Mouse (Mus musculus) stomach, embryonic 16.5 days (tissue): Measurements from ENCODE around the gene Fry. TPM values are rescaled to one million over a fixed set of nuclear protein-coding genes. Genes with fewer than 3 reads are reported as not detected.

Source experiments
- ATAC-seq: fragments of 200-750 bp; cut with Nextera tagmentation; 2 replicates; pipeline ENCODE4 v1.8.0; 2017; ENCODE audit warnings: moderate number of reproducible peaks, moderate TSS enrichment; ENCODE audit not compliant: insufficient read depth, low FRiP score
- H3K27ac ChIP-seq: fragments of 300-500 bp; sonication (generic); 2 replicates; pipeline ENCODE4 v1.5.1; 2014; ENCODE audit warnings: low read length
- H3K27me3 ChIP-seq: fragments of 300-500 bp; sonication (generic); 2 replicates; pipeline ENCODE4 v1.6.1; 2014; ENCODE audit warnings: low read length, control low read depth, mixed read lengths; ENCODE audit not compliant: control insufficient read depth, insufficient read depth
- H3K36me3 ChIP-seq: fragments of 300-500 bp; sonication (generic); 2 replicates; pipeline ENCODE4 v1.6.1; 2014; ENCODE audit warnings: low read length; ENCODE audit not compliant: control insufficient read depth, insufficient read depth
- H3K4me1 ChIP-seq: fragments of 300-500 bp; sonication (generic); 2 replicates; pipeline ENCODE4 v1.6.1; 2014; ENCODE audit warnings: low read length, control low read depth, mixed read lengths; ENCODE audit not compliant: control insufficient read depth, insufficient read depth
- H3K4me2 ChIP-seq: fragments of 300-500 bp; sonication (generic); 2 replicates; pipeline ENCODE4 v1.6.1; 2014; ENCODE audit warnings: low read depth, low read length, mixed read lengths
- H3K4me3 ChIP-seq: fragments of 300-500 bp; sonication (generic); replicated peaks from 2 replicates; pipeline ENCODE4 v1.5.1; 2014; ENCODE audit warnings: mild to moderate bottlenecking, low read length
- H3K9ac ChIP-seq: fragments of 300-500 bp; sonication (generic); 2 replicates; pipeline ENCODE4 v1.6.1; 2014; ENCODE audit warnings: low read length
- H3K9me3 ChIP-seq: fragments of 300-500 bp; sonication (generic); replicated peaks from 2 replicates; pipeline ENCODE4 v1.6.1; 2016; ENCODE audit warnings: low read length, control low read depth; ENCODE audit not compliant: control insufficient read depth
- WGBS: fragments of 180-500 bp; shearing (Covaris S2); extraction: QIAGEN DNeasy Blood & Tissue Kit; methylation state at CpG from one replicate; pipeline ENCODE4 v1.1.7; 2014; 5-methylcytosine and 5-hydroxymethylcytosine counted together
- polyA plus RNA-seq: library from polyadenylated mRNA; unstranded; fragments of >200 nt; fragmentation: Nextera tagmentation; extraction: Ambion mirVana; gene quantifications from 2 replicates; pipeline ENCODE4 v1.2.1, GENCODE M21; 2015

Fry gene
- polyA plus RNA-seq, 1 experiment from 2014 or later, result 10.8 TPM

DNA sequence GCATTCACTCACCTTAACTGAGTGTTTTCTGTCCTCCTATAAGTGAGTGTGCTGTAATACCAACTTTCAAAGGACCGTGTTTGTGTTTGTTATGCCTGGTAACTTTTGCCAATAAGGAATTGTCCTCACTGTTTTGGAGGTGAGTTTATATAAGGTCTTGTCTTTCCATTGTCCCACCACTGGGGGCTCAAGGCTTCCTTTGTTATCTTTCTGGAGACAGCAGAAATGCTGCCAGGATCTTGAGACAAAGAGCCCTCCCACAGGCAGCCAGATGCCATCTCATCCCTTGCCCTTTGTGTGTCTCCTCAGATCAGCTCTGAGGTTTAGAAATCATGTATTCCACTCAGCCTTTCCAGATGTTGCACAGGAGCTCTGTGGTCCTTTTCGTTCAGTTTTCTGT, 194.8 kb downstream of the Fry start:
- Histone ChIP-seq H3K36me3 (no peaks in the 10 kb centered on the region), H3K27me3 (no peaks in the 10 kb centered on the region), H3K4me2 (no peak overlapping the region), H3K27ac (no peak overlapping the region), H3K9me3 (no peaks in the 10 kb centered on the region), H3K9ac (no peak overlapping the region), H3K4me3 (no peak overlapping the region), H3K4me1 (no peaks in the 10 kb centered on the region)
- ATAC-seq, result no peak
- WGBS, result 63% methylated on average over 2 of the region's 2 CpGs

DNA sequence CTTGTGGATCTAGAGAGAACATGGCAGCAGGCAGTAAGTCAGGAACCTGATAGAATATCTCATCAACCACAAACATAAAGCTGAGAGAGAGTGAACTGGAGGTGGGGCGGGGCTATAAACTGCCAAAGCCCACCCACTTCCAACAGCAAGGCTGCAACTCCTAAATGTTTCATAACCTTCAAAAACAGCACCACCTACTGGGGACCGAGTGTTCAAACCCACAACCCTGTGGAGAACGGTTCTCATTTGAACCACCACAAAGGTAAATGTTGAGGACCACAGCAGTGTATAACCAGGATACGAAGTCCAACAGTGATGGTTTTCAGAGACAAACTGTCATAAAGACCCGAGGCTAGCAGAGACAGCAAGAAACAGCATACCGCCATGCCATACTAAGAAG, 196.1 kb downstream of the Fry start:
- no peaks in the 10 kb centered on the region for H3K36me3 ChIP-seq
- no peak overlapping the region for H3K9ac ChIP-seq
- no peaks in the 10 kb centered on the region for H3K4me1 ChIP-seq
- H3K9me3 ChIP-seq, result no peaks in the 10 kb centered on the region
- no peak for ATAC-seq
- H3K4me3 ChIP-seq, result no peak overlapping the region
- no peak overlapping the region for H3K27ac ChIP-seq
- no peak overlapping the region for H3K4me2 ChIP-seq
- WGBS, result 95% methylated on average over 6 of the region's 6 CpGs
- no peaks in the 10 kb centered on the region for H3K27me3 ChIP-seq

DNA sequence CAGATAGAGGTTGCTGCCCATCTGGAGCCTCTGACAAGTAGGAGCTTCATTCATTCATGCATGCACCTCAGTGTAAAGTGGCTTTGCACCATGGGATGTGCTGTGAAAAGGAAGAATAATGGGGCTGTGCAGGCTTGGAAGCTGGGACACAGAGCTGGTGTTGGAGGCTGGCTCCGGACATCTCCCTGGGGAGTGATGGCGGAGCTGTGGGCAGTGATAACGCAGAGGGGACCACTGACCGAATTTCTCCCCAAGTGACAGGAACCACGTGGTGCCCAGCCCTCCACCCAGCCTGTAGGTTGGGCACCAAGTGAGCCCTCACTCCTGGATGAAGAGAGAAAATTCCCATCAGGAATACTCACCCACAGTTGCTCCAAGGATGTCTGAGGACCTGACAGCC, 207.0 kb downstream of the Fry start:
- WGBS, result 61% methylated on average over 5 of the region's 5 CpGs
- no peak for ATAC-seq
- H3K9me3 ChIP-seq, result no peaks in the 10 kb centered on the region
- H3K27me3 ChIP-seq, result no peaks in the 10 kb centered on the region
- H3K9ac ChIP-seq, result no peak overlapping the region
- H3K4me3 ChIP-seq, result no peak overlapping the region
- H3K36me3 ChIP-seq, result no peaks in the 10 kb centered on the region
- no peak overlapping the region for H3K27ac ChIP-seq
- no peaks in the 10 kb centered on the region for H3K4me1 ChIP-seq
- H3K4me2 ChIP-seq, result no peak overlapping the region

DNA sequence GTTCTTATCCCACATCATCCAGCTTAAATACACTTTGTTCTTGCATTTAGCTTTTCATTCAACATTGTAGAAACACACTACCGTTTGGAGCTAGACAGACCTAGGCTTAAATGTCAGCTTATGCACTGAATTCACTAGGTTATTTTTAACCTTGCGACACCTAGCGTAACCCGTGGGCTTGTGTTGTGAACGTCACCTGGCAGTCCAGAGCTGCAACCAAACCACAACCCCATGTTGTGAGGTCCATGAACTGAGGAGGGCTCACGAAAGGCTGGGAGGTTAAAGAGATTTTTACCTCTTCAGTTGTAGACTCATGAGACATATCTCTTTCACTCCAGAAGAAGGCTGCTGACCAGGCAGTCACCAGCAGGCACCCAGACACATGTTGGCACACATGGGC, 210.2 kb downstream of the Fry start:
- no peak overlapping the region for H3K27ac ChIP-seq
- 90% methylated on average over 6 of the region's 6 CpGs for WGBS
- no peak overlapping the region for H3K9ac ChIP-seq
- H3K4me1 ChIP-seq, result 0 out of 2 replicates have a peak, but pooled peaks cover 6% of the 10 kb centered on the region
- no peaks in the 10 kb centered on the region for H3K36me3 ChIP-seq
- H3K27me3 ChIP-seq, result no peaks in the 10 kb centered on the region
- ATAC-seq, result no peak
- H3K4me3 ChIP-seq, result no peak overlapping the region
- H3K4me2 ChIP-seq, result no peak overlapping the region
- no peaks in the 10 kb centered on the region for H3K9me3 ChIP-seq

DNA sequence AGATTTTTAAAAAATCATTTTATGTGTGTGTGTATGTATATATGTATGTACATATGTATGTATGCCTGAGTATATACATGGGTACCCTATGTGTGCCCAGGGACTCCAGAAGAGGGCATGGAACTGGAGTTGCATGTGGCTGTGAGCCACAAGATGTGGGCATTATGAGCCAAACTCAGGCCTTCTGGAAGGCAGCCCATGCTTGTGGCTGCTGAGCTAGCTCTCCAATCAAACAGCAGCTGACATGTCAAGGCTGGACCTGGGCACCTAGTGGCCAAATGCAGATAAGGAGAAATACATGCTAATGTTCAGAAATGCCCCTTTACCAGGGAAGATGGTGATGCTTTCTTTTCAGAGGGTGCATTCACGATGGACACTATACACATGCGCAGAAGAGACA, 213.4 kb downstream of the Fry start:
- Histone ChIP-seq H3K9ac (no peak overlapping the region), H3K9me3 (no peaks in the 10 kb centered on the region), H3K27ac (no peak overlapping the region), H3K27me3 (no peaks in the 10 kb centered on the region), H3K4me2 (no peak overlapping the region), H3K4me1 (0 out of 2 replicates have a peak, but pooled peaks cover 6% of the 10 kb centered on the region), H3K36me3 (no peaks in the 10 kb centered on the region), H3K4me3 (no peak overlapping the region)
- WGBS, result 68% methylated on average over 2 of the region's 2 CpGs
- ATAC-seq, result no peak

DNA sequence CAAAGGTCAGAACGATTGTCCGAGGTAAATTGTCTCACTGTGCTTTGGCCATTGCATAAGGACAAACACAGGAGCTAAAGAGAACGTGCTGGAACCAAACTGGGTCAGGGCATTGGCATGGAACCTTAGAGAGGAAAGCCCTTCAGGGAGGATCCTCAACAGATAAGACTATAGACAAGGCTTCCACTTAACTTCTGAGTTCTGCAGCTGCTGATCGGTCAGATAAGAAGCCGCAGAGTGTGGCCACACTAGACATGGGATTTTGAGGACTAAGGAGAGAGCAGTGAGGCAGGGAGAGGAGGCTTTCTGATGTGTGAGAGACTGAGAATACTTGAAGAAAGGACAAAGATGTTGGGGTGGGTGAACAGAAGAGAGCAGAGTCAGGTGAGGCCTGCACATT, 214.4 kb downstream of the Fry start:
- 51% methylated on average over 5 of the region's 5 CpGs for WGBS
- Histone ChIP-seq H3K4me3 (no peak overlapping the region), H3K9ac (no peak overlapping the region), H3K27ac (peak overlapping the region; percentile 87), H3K36me3 (no peaks in the 10 kb centered on the region), H3K4me1 (0 out of 2 replicates have a peak, but pooled peaks cover 6% of the 10 kb centered on the region), H3K4me2 (no peak overlapping the region), H3K27me3 (no peaks in the 10 kb centered on the region), H3K9me3 (no peaks in the 10 kb centered on the region)
- peak; percentile 3; the same call in 1 of the 2 replicates for ATAC-seq

DNA sequence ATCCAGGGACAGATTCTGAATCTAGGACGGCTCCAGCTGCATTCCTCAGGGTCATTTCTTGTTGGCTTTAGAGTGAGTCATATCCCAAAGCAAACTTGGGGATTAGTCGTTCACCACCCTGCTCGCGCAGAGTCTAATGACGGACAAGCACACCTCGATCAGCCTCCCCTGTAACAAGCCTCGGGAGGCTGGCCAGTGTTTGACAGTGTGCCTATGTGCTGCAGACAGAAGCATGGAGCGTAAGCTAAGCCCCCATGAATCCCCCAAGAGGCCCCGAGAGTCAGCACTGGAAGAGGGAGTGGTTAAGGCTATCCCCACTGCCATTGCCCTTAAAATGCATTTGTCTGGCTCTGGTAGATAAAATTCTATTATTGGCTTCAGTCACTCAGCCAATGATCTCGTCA, 214.9 kb downstream of the Fry start:
- Histone ChIP-seq H3K9ac (no peak overlapping the region; the same call in 1 of the 2 replicates), H3K4me2 (peak overlapping the region; percentile 34), H3K36me3 (no peaks in the 10 kb centered on the region), H3K4me1 (0 out of 2 replicates have a peak, but pooled peaks cover 6% of the 10 kb centered on the region), H3K4me3 (no peak overlapping the region), H3K27ac (peak overlapping the region; percentile 87), H3K27me3 (no peaks in the 10 kb centered on the region), H3K9me3 (no peaks in the 10 kb centered on the region)
- ATAC-seq, result peak; percentile 83
- 42% methylated on average over 10 of the region's 10 CpGs for WGBS

DNA sequence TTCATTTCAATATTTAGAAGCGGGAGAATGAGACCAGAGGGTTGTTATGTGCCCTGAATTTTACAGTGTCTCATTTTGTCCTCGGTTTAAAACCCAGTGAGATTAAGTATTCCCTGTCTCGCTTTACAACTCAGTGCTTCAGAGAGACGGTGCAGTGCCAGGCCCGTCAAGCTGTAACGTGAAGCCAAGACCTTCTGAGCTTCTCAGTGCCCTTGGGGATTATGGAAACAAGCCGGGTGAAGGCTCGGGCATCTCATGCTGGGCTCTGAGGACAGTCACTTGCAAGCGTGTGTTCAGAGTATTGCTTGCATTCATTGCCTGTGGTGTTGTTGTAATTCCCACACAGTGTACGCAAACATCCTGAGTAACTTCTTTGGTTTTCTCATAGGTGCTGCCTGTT, 218.0 kb downstream of the Fry start:
- H3K27me3 ChIP-seq, result no peaks in the 10 kb centered on the region
- H3K9ac ChIP-seq, result no peak overlapping the region
- ATAC-seq, result no peak
- no peak overlapping the region for H3K4me3 ChIP-seq
- no peak overlapping the region for H3K27ac ChIP-seq
- H3K36me3 ChIP-seq, result no peaks in the 10 kb centered on the region
- 0 out of 2 replicates have a peak, but pooled peaks cover 6% of the 10 kb centered on the region for H3K4me1 ChIP-seq
- 70% methylated on average over 10 of the region's 10 CpGs for WGBS
- H3K9me3 ChIP-seq, result no peaks in the 10 kb centered on the region
- H3K4me2 ChIP-seq, result no peak overlapping the region

DNA sequence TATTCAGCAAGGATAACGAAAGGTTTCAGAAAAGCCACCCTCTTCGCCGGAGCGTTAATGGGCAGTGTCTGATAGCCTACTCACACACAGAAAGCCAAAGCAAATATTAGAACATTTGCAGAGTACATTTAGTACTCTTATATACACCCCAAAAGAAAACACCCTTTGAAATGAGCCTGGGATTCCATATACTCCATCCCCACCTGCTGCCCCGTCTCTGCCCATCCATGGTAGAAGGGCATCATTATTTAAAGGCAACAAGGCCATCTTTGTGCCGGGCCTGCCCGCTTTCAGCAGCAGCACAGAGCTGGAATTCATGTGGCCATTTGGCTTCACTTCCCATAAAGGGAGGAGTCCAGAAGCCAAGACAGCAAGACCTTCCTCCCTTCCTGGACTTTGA, 219.3 kb downstream of the Fry start:
- H3K9me3 ChIP-seq, result no peaks in the 10 kb centered on the region
- no peaks in the 10 kb centered on the region for H3K36me3 ChIP-seq
- WGBS, result 59% methylated on average over 7 of the region's 7 CpGs
- H3K27me3 ChIP-seq, result no peaks in the 10 kb centered on the region
- peak; percentile 84 for ATAC-seq
- H3K4me2 ChIP-seq, result no peak overlapping the region
- no peak overlapping the region for H3K9ac ChIP-seq
- H3K4me3 ChIP-seq, result no peak overlapping the region
- H3K4me1 ChIP-seq, result 0 out of 2 replicates have a peak, but pooled peaks cover 5% of the 10 kb centered on the region
- H3K27ac ChIP-seq, result peak overlapping the region; percentile 65

DNA sequence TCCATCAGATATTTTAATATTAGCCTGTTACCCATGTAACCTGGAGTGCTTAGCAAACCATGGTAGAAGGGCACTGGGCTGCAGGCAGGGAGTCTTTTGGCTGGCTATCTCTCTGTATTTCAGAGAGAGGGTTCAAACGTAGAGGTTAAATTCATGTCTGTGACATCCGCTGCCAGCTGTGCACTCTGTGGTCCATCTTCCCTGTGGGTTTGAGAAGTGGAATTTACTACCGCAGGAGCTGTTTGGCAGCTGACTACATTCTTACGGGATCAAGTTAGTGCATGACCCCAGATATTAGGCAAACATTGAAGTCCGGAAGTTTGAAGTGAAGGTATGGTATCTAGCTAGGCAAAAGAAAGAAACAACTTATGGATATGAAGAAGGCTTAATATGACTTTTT, 222.5 kb downstream of the Fry start:
- WGBS, result 31% methylated on average over 5 of the region's 5 CpGs

More for the DNA sequence above, 222.5 kb downstream of the Fry start:
- no peaks in the 10 kb centered on the region for H3K36me3 ChIP-seq
- no peak overlapping the region for H3K4me3 ChIP-seq
- no peaks in the 10 kb centered on the region for H3K27me3 ChIP-seq
- H3K9me3 ChIP-seq, result no peaks in the 10 kb centered on the region
- H3K27ac ChIP-seq, result no peak overlapping the region
- no peak overlapping the region for H3K9ac ChIP-seq
- no peak overlapping the region for H3K4me2 ChIP-seq
- no peak for ATAC-seq
- no peaks in the 10 kb centered on the region for H3K4me1 ChIP-seq
